Mouse (Mus musculus) liver, embryonic 14.5 days (tissue): ENCODE measurements at regions not wholly inside any gene's neighbourhood (a gene's known extent, or its start where the extent isn't known, plus 50 kb on each side); places are given as distances from the start of the nearest gene placed in this dataset.

ENCODE experiments used
- ATAC-seq: fragments of 200-750 bp; cut with Nextera tagmentation; 2 replicates; pipeline ENCODE4 v1.8.0; 2017; ENCODE audit warnings: moderate number of reproducible peaks, mild to moderate bottlenecking, moderate library complexity; ENCODE audit not compliant: insufficient read depth
- DNase-seq, 3 experiments: peaks; one replicate each; pipeline ENCODE4 v3.0.0-alpha.2; 2012 to 2013; ENCODE audit warnings: low read depth in 3 of 3, low spot score in 3 of 3
- H3K27ac ChIP-seq: fragments of 300-500 bp; sonication (generic); 2 replicates; pipeline ENCODE4 v1.5.1; 2014; ENCODE audit warnings: moderate library complexity, mild to moderate bottlenecking, control low read depth, inconsistent platforms
- H3K27me3 ChIP-seq: fragments of 300-500 bp; sonication (generic); 2 replicates; pipeline ENCODE4 v1.6.1; 2014; ENCODE audit warnings: mild to moderate bottlenecking, low read length, moderate library complexity; ENCODE audit not compliant: control insufficient read depth, insufficient read depth
- H3K36me3 ChIP-seq: fragments of 300-500 bp; sonication (generic); replicated peaks from 2 replicates; pipeline ENCODE4 v1.6.1; 2014; ENCODE audit warnings: low read depth; ENCODE audit not compliant: control insufficient read depth, insufficient read depth
- H3K4me1 ChIP-seq, 2 experiments: fragments of 200-500 bp in 1 of 2; fragments of 300-500 bp in 1 of 2; sonication (generic) in 1 of 2; replicated peaks; 2 replicates each; pipeline ENCODE4 v1.6.1; 2012 to 2014; ENCODE audit warnings: antibody characterized with exemption in 1 of 2, inconsistent platforms in 1 of 2, low read length in 1 of 2; ENCODE audit not compliant: control insufficient read depth in 2 of 2, insufficient read depth in 2 of 2
- H3K4me2 ChIP-seq: fragments of 300-500 bp; sonication (generic); 2 replicates; pipeline ENCODE4 v1.6.1; 2014; ENCODE audit warnings: low read depth, mild to moderate bottlenecking, control low read depth, moderate library complexity
- H3K4me3 ChIP-seq, 2 experiments: fragments of 200-500 bp in 1 of 2; fragments of 300-500 bp in 1 of 2; sonication (generic) in 1 of 2; 2 replicates each; pipeline ENCODE4 v1.5.1; 2012 to 2014; ENCODE audit warnings: low read depth in 2 of 2, low read length in 2 of 2, mild to moderate bottlenecking in 2 of 2, control low read depth in 1 of 2, inconsistent platforms in 1 of 2, moderate library complexity in 1 of 2; ENCODE audit not compliant: insufficient read depth in 1 of 2
- H3K9ac ChIP-seq: fragments of 300-500 bp; sonication (generic); replicated peaks from 2 replicates; pipeline ENCODE4 v1.6.1; 2014; ENCODE audit warnings: mild to moderate bottlenecking, control low read depth, moderate library complexity
- H3K9me3 ChIP-seq: fragments of 300-500 bp; sonication (generic); 2 replicates; pipeline ENCODE4 v1.6.1; 2016; ENCODE audit warnings: low read length, mixed read lengths; ENCODE audit not compliant: control insufficient read depth
- CTCF ChIP-seq: IDR thresholded peaks from 2 replicates; pipeline ENCODE4 v1.5.1; 2016; ENCODE audit warnings: antibody characterized with exemption, low read depth, control low read depth
- EP300 ChIP-seq: IDR thresholded peaks from 2 replicates; pipeline ENCODE4 v1.6.1; 2016; ENCODE audit warnings: antibody characterized with exemption, low read depth
- WGBS: fragments of 180-500 bp; shearing (Covaris S2); extraction: QIAGEN DNeasy Blood & Tissue Kit; methylation state at CpG from one replicate; pipeline ENCODE4 v1.1.7; 2014; ENCODE audit not compliant: insufficient replicate concordance; 5-methylcytosine and 5-hydroxymethylcytosine counted together

- DNase-seq (no peak), ATAC-seq (no peak)
- 48% methylated on average over 2 of the region's 2 CpGs for WGBS
- no peak overlapping the region for H3K4me3 ChIP-seq
- TF ChIP-seq EP300, result no peak
- TF ChIP-seq CTCF, result no peak
- H3K36me3 ChIP-seq, result no peaks in the 10 kb centered on the region
- H3K27ac ChIP-seq, result no peak overlapping the region
- no peaks in the 10 kb centered on the region for H3K9me3 ChIP-seq
- no peaks in the 10 kb centered on the region for H3K27me3 ChIP-seq
- H3K9ac ChIP-seq, result no peak overlapping the region
- H3K4me2 ChIP-seq, result no peak overlapping the region
- no peaks in the 10 kb centered on the region for H3K4me1 ChIP-seq
These were observed 157.7 kb upstream of the Suclg2 start for GRCm38 (mm10) chr6:95876320-95876719.

GRCm38 (mm10) chr6:95886645-95887044 is 168.0 kb upstream of the Suclg2 start:
- no peak for DNase-seq
- Histone ChIP-seq H3K27me3 (no peaks in the 10 kb centered on the region), H3K4me3 (no peak overlapping the region), H3K27ac (no peak overlapping the region), H3K9ac (no peak overlapping the region), H3K4me2 (no peak overlapping the region), H3K4me1 (no peaks in the 10 kb centered on the region), H3K9me3 (no peaks in the 10 kb centered on the region), H3K36me3 (no peaks in the 10 kb centered on the region)
- ATAC-seq, result no peak
- no peak for TF ChIP-seq CTCF
- TF ChIP-seq EP300, result no peak
- WGBS, result 64% methylated on average over 4 of the region's 4 CpGs

- 61% methylated on average over 2 of the region's 2 CpGs for WGBS
- Histone ChIP-seq H3K9ac (no peak overlapping the region), H3K27me3 (no peaks in the 10 kb centered on the region), H3K27ac (no peak overlapping the region), H3K4me2 (no peak overlapping the region), H3K4me1 (no peaks in the 10 kb centered on the region), H3K36me3 (no peaks in the 10 kb centered on the region), H3K4me3 (no peak overlapping the region), H3K9me3 (no peaks in the 10 kb centered on the region)
- DNase-seq (no peak), ATAC-seq (no peak)
- TF ChIP-seq EP300 (no peak), CTCF (no peak)
These were observed 184.0 kb upstream of the Suclg2 start for GRCm38 (mm10) chr6:95902551-95902950.

- no peak for DNase-seq
- ATAC-seq, result no peak
- 30% methylated on average over 10 of the region's 10 CpGs for WGBS
These were observed 185.6 kb upstream of the Suclg2 start for GRCm38 (mm10) chr6:95904085-95904633.

GRCm38 (mm10) chr6:95905057-95905456 is 186.5 kb upstream of the Suclg2 start:
- Histone ChIP-seq H3K4me3 (no peak overlapping the region), H3K4me2 (no peak overlapping the region), H3K27me3 (no peaks in the 10 kb centered on the region), H3K9me3 (no peaks in the 10 kb centered on the region), H3K4me1 (no peaks in the 10 kb centered on the region), H3K36me3 (no peaks in the 10 kb centered on the region), H3K27ac (no peak overlapping the region), H3K9ac (no peak overlapping the region)
- WGBS, result 68% methylated on average over 8 of the region's 8 CpGs
- ATAC-seq (no peak), DNase-seq (no peak)
- TF ChIP-seq CTCF, result no peak

More at GRCm38 (mm10) chr6:95904085-95904633, 185.6 kb upstream of the Suclg2 start:
- Histone ChIP-seq H3K27me3 (no peaks in the 10 kb centered on the region), H3K27ac (no peak overlapping the region), H3K4me3 (no peak overlapping the region), H3K4me2 (no peak overlapping the region), H3K4me1 (no peaks in the 10 kb centered on the region), H3K36me3 (no peaks in the 10 kb centered on the region), H3K9ac (no peak overlapping the region), H3K9me3 (no peaks in the 10 kb centered on the region)
- TF ChIP-seq EP300, result no peak
- no peak for TF ChIP-seq CTCF
